Mouse (Mus musculus): ENCODE results near the gene Gm20431. TPM values are rescaled to one million over a fixed set of nuclear protein-coding genes. Genes with fewer than 3 reads are reported as not detected.
A peak's percentile ranks its signal among the peaks of the same experiment; 100 is the strongest.

Gene Gm20431
- total RNA-seq, 1 experiment, result 21.9 TPM

DNA sequence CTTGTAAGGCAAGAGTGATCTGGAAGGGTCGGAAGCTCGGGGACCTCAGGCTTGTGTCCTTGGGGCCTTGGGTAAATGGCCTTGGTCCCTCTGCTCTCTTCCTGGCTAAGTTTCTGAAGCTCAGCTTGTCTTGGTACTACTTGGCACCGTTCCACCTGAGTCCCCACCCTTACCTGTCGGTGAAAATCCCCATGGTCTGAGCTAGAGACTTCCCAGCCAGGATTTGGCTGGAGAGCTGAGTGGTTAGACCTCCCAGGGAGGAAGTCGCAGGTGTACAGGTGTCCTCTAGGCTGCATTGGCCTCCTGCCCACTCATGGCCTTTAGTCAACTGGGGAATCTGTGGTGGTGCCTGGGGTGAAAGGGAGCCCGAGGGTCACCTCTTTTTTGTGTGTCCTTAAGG, 90.5 kb downstream of the Gm20431 start:
- Histone ChIP-seq H3K9ac (ENCODE audit: insufficient read depth, low read depth, low read length, poor library complexity, severe bottlenecking) (no peak overlapping the region), H3K4me3 (ENCODE audit: insufficient read depth in 1 of 2, low read depth in 1 of 2, low read length in 2 of 2, poor library complexity in 1 of 2, severe bottlenecking in 1 of 2) (no peak overlapping the region), H3K4me1 (ENCODE audit: control insufficient read depth in 2 of 2, insufficient read depth in 2 of 2, low read length in 2 of 2, poor library complexity in 1 of 2) (peaks cover 0 to 7% of the 10 kb centered on the region in 2 experiments; a peak in 2 of 4 replicates), H3K36me3 (ENCODE audit: control insufficient read depth, insufficient read depth, low read length, poor library complexity, severe bottlenecking) (no peaks in the 10 kb centered on the region), H3K27ac (ENCODE audit: insufficient read depth, low read depth, low read length, poor library complexity, severe bottlenecking) (no peak overlapping the region), H3K9me3 (ENCODE audit: control insufficient read depth, insufficient read depth, low read depth, low read length) (no peaks in the 10 kb centered on the region)
- no peak for TF ChIP-seq ZNF384 (IDR thresholded peaks at IDR 0.05; ENCODE audit: low read depth, low read length)
- no peak for TF ChIP-seq MAFK (IDR thresholded peaks at IDR 0.05; ENCODE audit: insufficient read depth, low read depth, low read length)
- no peak for TF ChIP-seq CHD2 (IDR thresholded peaks at IDR 0.05; ENCODE audit: low read depth, low read length)
- no peak for TF ChIP-seq HCFC1 (IDR thresholded peaks at IDR 0.05; ENCODE audit: borderline replicate concordance, insufficient read depth, low read length)
- TF ChIP-seq ZC3H11A (IDR thresholded peaks at IDR 0.05; ENCODE audit: borderline replicate concordance, low read depth, low read length), result no peak
- DNase-seq (ENCODE audit: low read depth, low spot score), result no peak
- in situ Hi-C loops (cut with MboI; ENCODE audit: low sequenced_read_pairs in 2 of 2, unreplicated experiment in 2 of 2), result no loop called here

DNA sequence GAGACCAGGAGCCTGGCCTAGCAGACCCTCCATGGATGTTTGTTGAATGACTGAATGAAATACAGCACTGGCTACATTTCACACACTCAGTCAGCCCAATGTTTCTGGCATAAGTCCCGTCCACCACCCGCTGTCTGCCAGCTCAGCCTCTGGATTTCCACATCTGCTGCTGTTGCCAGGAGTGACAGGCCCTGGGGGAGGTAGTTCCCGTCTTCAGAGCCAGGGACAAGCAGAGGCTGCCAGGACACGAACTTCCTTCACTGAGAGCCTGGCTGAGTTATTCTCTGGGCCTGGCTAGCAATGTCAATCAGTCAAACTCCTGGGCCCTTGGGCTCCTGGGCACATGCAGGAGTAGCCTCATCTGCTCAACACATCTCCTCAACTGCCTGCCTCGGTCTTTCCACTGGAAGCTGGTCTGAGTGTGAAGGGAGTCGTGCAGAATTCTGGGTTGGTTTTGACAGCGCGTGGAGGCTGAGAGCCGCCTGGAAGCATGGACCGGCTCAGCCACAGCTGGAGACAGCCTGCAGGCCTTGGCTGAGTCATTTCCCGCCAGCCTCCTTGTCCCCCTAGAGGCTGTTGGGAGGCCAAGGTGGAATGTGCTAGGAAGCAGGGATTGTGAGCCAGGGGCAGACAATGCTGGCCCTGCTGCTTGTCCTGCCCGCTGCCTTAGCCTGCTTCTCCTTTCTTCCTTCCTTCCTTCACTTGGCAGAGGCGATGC, 91.2 kb downstream of the Gm20431 start:
- no peaks in the 10 kb centered on the region for H3K36me3 ChIP-seq (ENCODE audit: control insufficient read depth, insufficient read depth, low read length, poor library complexity, severe bottlenecking)
- H3K27ac ChIP-seq (ENCODE audit: insufficient read depth, low read depth, low read length, poor library complexity, severe bottlenecking), result no peak overlapping the region
- no peak overlapping the region; the same call in 1 of the 2 replicates for H3K9ac ChIP-seq (ENCODE audit: insufficient read depth, low read depth, low read length, poor library complexity, severe bottlenecking)
- H3K9me3 ChIP-seq (ENCODE audit: control insufficient read depth, insufficient read depth, low read depth, low read length), result no peaks in the 10 kb centered on the region
- no peak for TF ChIP-seq ZC3H11A (IDR thresholded peaks at IDR 0.05; ENCODE audit: borderline replicate concordance, low read depth, low read length)
- TF ChIP-seq ZNF384 (IDR thresholded peaks at IDR 0.05; ENCODE audit: low read depth, low read length), result no peak
- no peak for TF ChIP-seq MAFK (IDR thresholded peaks at IDR 0.05; ENCODE audit: insufficient read depth, low read depth, low read length)
- no peak for TF ChIP-seq HCFC1 (IDR thresholded peaks at IDR 0.05; ENCODE audit: borderline replicate concordance, insufficient read depth, low read length)
- TF ChIP-seq CHD2 (IDR thresholded peaks at IDR 0.05; ENCODE audit: low read depth, low read length), result no peak
- no peak overlapping the region for H3K4me3 ChIP-seq (ENCODE audit: insufficient read depth in 1 of 2, low read depth in 1 of 2, low read length in 2 of 2, poor library complexity in 1 of 2, severe bottlenecking in 1 of 2)
- in situ Hi-C loops (cut with MboI; ENCODE audit: low sequenced_read_pairs in 2 of 2, unreplicated experiment in 2 of 2), result no loop called here
- DNase-seq (ENCODE audit: low read depth, low spot score), result no peak
- H3K4me1 ChIP-seq (ENCODE audit: control insufficient read depth in 2 of 2, insufficient read depth in 2 of 2, low read length in 2 of 2, poor library complexity in 1 of 2), result peaks cover 0 to 7% of the 10 kb centered on the region in 2 experiments; a peak in 2 of 4 replicates

DNA sequence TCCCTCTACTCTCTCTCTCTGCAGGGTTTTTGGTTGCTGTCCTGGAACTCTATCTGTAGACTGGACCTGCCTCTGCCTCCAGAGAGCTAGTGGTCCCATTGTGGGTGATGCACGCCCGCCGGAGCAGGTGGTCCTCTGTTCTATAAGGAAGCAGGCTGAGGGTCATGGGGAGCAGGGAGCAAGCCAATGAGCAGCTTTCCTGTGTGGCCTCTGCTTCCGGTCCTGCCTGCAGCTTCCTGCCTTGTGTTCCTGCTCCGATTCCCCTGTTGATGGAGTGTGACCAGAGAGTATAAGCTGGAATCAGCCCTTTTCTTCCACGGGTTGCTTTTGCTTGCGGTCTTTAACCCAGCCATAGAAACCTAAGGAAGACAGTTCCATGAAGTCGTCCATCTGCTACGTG, 93.2 kb downstream of the Gm20431 start:
- DNase-seq (ENCODE audit: low read depth, low spot score), result no peak
- no peaks in the 10 kb centered on the region for H3K9me3 ChIP-seq (ENCODE audit: control insufficient read depth, insufficient read depth, low read depth, low read length)
- H3K27ac ChIP-seq (ENCODE audit: insufficient read depth, low read depth, low read length, poor library complexity, severe bottlenecking), result no peak overlapping the region
- H3K9ac ChIP-seq (ENCODE audit: insufficient read depth, low read depth, low read length, poor library complexity, severe bottlenecking), result no peak overlapping the region
- no peak overlapping the region for H3K4me3 ChIP-seq (ENCODE audit: insufficient read depth in 1 of 2, low read depth in 1 of 2, low read length in 2 of 2, poor library complexity in 1 of 2, severe bottlenecking in 1 of 2)
- H3K36me3 ChIP-seq (ENCODE audit: control insufficient read depth, insufficient read depth, low read length, poor library complexity, severe bottlenecking), result no peaks in the 10 kb centered on the region
- H3K4me1 ChIP-seq (ENCODE audit: control insufficient read depth in 2 of 2, insufficient read depth in 2 of 2, low read length in 2 of 2, poor library complexity in 1 of 2), result peaks cover 0 to 10% of the 10 kb centered on the region in 2 experiments; a peak in 2 of 4 replicates
- no peak for TF ChIP-seq HCFC1 (IDR thresholded peaks at IDR 0.05; ENCODE audit: borderline replicate concordance, insufficient read depth, low read length)
- no peak for TF ChIP-seq ZNF384 (IDR thresholded peaks at IDR 0.05; ENCODE audit: low read depth, low read length)
- TF ChIP-seq ZC3H11A (IDR thresholded peaks at IDR 0.05; ENCODE audit: borderline replicate concordance, low read depth, low read length), result no peak
- TF ChIP-seq MAFK (IDR thresholded peaks at IDR 0.05; ENCODE audit: insufficient read depth, low read depth, low read length), result no peak
- TF ChIP-seq CHD2 (IDR thresholded peaks at IDR 0.05; ENCODE audit: low read depth, low read length), result no peak
- in situ Hi-C loops (cut with MboI; ENCODE audit: low sequenced_read_pairs in 2 of 2, unreplicated experiment in 2 of 2), result no loop called here

DNA sequence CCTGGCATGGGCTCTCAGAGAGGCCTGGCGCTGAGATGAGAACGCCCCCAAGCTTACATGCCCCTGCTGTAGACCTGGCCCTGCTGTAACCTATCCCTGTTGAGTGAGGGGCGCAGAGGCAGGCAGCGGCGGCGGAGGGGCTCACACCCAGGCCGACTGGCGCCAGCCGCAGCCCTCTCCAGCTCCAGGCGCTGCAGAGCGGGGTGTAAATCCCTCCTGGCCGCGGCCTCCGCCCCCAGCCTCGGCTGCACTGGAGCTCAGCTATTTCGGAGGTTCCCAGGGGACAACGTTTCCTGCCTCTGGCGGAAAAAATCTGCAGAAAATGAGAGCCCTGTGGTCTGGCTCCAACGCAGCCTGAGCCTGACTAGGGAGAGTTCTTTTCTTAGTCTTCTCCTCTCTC, 95.6 kb downstream of the Gm20431 start:
- Histone ChIP-seq H3K9me3 (ENCODE audit: control insufficient read depth, insufficient read depth, low read depth, low read length) (no peaks in the 10 kb centered on the region), H3K27ac (ENCODE audit: insufficient read depth, low read depth, low read length, poor library complexity, severe bottlenecking) (no peak overlapping the region), H3K4me3 (ENCODE audit: insufficient read depth in 1 of 2, low read depth in 1 of 2, low read length in 2 of 2, poor library complexity in 1 of 2, severe bottlenecking in 1 of 2) (peak overlapping the region in 1 of 2 experiments; percentile 23; a peak in 1 of 4 replicates), H3K9ac (ENCODE audit: insufficient read depth, low read depth, low read length, poor library complexity, severe bottlenecking) (no peak overlapping the region), H3K36me3 (ENCODE audit: control insufficient read depth, insufficient read depth, low read length, poor library complexity, severe bottlenecking) (no peaks in the 10 kb centered on the region), H3K4me1 (ENCODE audit: control insufficient read depth in 2 of 2, insufficient read depth in 2 of 2, low read length in 2 of 2, poor library complexity in 1 of 2) (peaks cover 0 to 6% of the 10 kb centered on the region in 2 experiments; a peak in 2 of 4 replicates)
- in situ Hi-C loops (cut with MboI; ENCODE audit: low sequenced_read_pairs in 2 of 2, unreplicated experiment in 2 of 2), result no loop called here
- no peak for DNase-seq (ENCODE audit: low read depth, low spot score)
- no peak for TF ChIP-seq ZNF384 (IDR thresholded peaks at IDR 0.05; ENCODE audit: low read depth, low read length)
- no peak for TF ChIP-seq CHD2 (IDR thresholded peaks at IDR 0.05; ENCODE audit: low read depth, low read length)
- TF ChIP-seq MAFK (IDR thresholded peaks at IDR 0.05; ENCODE audit: insufficient read depth, low read depth, low read length), result no peak
- no peak for TF ChIP-seq ZC3H11A (IDR thresholded peaks at IDR 0.05; ENCODE audit: borderline replicate concordance, low read depth, low read length)
- TF ChIP-seq HCFC1 (IDR thresholded peaks at IDR 0.05; ENCODE audit: borderline replicate concordance, insufficient read depth, low read length), result no peak

Data from ES-E14 (cell line).